Mouse (Mus musculus) heart, embryonic 16.5 days (tissue): Measurements from ENCODE around the gene Palld. TPM values are rescaled to one million over a fixed set of nuclear protein-coding genes. Genes with fewer than 3 reads are reported as not detected.

Experiments
- ATAC-seq: fragments of 200-750 bp; cut with Nextera tagmentation; replicated peaks from 2 replicates; pipeline ENCODE4 v1.8.0; 2017; ENCODE audit warnings: moderate number of reproducible peaks; ENCODE audit not compliant: insufficient read depth, low FRiP score; ENCODE audit errors: extremely low read depth
- H3K27ac ChIP-seq: fragments of 300-500 bp; sonication (generic); 2 replicates; pipeline ENCODE4 v1.5.1; 2014; ENCODE audit warnings: mild to moderate bottlenecking, low read length, control low read depth, moderate library complexity
- H3K27me3 ChIP-seq: fragments of 300-500 bp; sonication (generic); 2 replicates; pipeline ENCODE4 v1.6.1; 2014; ENCODE audit warnings: low read length, mixed read lengths; ENCODE audit not compliant: control insufficient read depth, insufficient read depth
- H3K36me3 ChIP-seq: fragments of 300-500 bp; sonication (generic); 2 replicates; pipeline ENCODE4 v1.6.1; 2014; ENCODE audit not compliant: control insufficient read depth, insufficient read depth
- H3K4me1 ChIP-seq: fragments of 300-500 bp; sonication (generic); 2 replicates; pipeline ENCODE4 v1.6.1; 2014; ENCODE audit warnings: low read length, mixed read lengths; ENCODE audit not compliant: control insufficient read depth, insufficient read depth
- H3K4me2 ChIP-seq: fragments of 300-500 bp; sonication (generic); 2 replicates; pipeline ENCODE4 v1.6.1; 2014; ENCODE audit warnings: low read depth, mild to moderate bottlenecking, control low read depth, low read length
- H3K4me3 ChIP-seq: fragments of 300-500 bp; sonication (generic); 2 replicates; pipeline ENCODE4 v1.5.1; 2014; ENCODE audit warnings: mild to moderate bottlenecking, control low read depth, low read length
- H3K9ac ChIP-seq: fragments of 300-500 bp; sonication (generic); 2 replicates; pipeline ENCODE4 v1.6.1; 2014; ENCODE audit warnings: low read length, control low read depth
- H3K9me3 ChIP-seq: fragments of 300-500 bp; sonication (generic); replicated peaks from 2 replicates; pipeline ENCODE4 v1.6.1; 2016; ENCODE audit warnings: low read length; ENCODE audit not compliant: control insufficient read depth
- WGBS: fragments of 180-500 bp; shearing (Covaris S2); extraction: QIAGEN DNeasy Blood & Tissue Kit; methylation state at CpG from one replicate; pipeline ENCODE4 v1.1.7; 2014; 5-methylcytosine and 5-hydroxymethylcytosine counted together
- polyA plus RNA-seq: library from polyadenylated mRNA; unstranded; fragments of >200 nt; fragmentation: Nextera tagmentation; extraction: Ambion mirVana; gene quantifications from 2 replicates; pipeline ENCODE4 v1.2.1, GENCODE M21; 2015

Palld gene
- polyA plus RNA-seq, 1 experiment from 2014 or later, result 190 TPM

DNA sequence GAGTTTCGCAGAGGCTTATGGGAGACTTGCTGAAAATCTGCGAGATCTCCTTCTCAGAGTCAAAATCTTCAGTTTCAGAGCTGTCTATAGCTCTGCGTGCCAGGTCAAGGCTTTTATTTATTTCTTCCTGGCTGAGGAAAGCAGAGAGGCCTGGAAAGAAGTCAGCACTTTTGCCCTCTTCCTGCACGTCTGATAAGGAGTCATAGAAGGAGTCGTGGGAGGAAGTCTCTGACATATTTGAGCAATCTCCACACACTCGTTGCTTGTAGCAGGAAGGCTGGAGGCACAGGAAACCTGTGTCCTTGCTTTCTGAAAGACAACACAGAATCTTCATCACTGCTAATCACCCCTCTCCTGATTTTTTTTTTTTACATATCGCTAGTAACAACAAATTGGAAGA lies 24.9 kb downstream of the Palld start:
- H3K36me3 ChIP-seq, result peaks cover 13% of the 10 kb centered on the region
- WGBS, result 35% methylated on average over 7 of the region's 7 CpGs

DNA sequence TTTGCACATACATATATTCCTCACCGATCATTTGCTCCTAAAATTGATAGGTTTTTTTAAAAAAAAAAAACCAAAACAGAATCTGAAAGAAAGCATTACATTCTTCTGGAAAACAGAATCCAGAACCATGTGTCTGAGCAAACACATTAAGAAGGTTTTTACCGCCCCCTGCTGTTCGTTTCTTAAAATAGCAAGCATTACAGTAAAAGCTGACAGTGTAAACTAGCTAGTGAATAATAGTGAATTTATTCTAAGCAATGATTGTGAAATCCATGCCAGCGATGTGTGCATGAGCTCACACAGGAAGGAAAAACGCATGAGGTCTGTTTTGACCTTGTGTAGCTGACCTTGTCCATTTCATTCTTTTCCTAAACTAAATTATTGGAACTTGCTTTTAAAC lies 27.2 kb downstream of the Palld start:
- Histone ChIP-seq H3K4me2 (no peak overlapping the region), H3K36me3 (peaks cover 13% of the 10 kb centered on the region)
- ATAC-seq, result no peak

More for the DNA sequence above, 24.9 kb downstream of the Palld start:
- Histone ChIP-seq H3K9ac (no peak overlapping the region), H3K4me3 (no peak overlapping the region), H3K9me3 (no peaks in the 10 kb centered on the region), H3K4me2 (peak overlapping the region; percentile 33), H3K27ac (0 out of 2 replicates have a peak overlapping the region, but pooled peaks have one; percentile 27), H3K4me1 (peaks cover 18% of the 10 kb centered on the region), H3K27me3 (no peaks in the 10 kb centered on the region)
- no peak for ATAC-seq

DNA sequence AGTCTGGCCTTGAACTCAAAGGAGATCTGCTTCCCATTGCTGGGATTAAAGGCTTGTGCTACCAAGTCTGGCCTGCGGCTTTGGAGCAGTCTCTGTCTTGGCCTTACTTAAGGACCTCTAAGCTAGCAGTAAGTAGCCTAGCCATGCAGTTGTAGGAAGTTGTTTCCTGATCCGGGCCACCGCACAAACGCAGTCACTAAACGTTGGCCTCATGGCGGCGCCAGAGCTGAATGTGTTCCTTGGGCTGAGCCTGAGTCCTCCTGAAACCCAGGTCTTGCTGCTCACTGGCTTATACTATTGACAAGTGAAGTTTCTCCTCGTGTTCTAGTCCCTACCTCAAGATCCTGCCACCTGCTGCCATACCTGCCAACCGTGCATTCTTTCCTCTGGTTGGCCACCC lies 28.5 kb downstream of the Palld start:
- ATAC-seq, result no peak
- Histone ChIP-seq H3K4me1 (peaks cover 15% of the 10 kb centered on the region), H3K9me3 (no peaks in the 10 kb centered on the region), H3K9ac (no peak overlapping the region), H3K27me3 (no peaks in the 10 kb centered on the region), H3K4me2 (no peak overlapping the region), H3K27ac (no peak overlapping the region), H3K4me3 (no peak overlapping the region), H3K36me3 (peaks cover 13% of the 10 kb centered on the region)
- 44% methylated on average over 9 of the region's 9 CpGs for WGBS

More for the DNA sequence above, 27.2 kb downstream of the Palld start:
- 9% methylated on average over 5 of the region's 5 CpGs for WGBS
- H3K4me3 ChIP-seq, result no peak overlapping the region
- H3K9me3 ChIP-seq, result no peaks in the 10 kb centered on the region
- no peaks in the 10 kb centered on the region for H3K27me3 ChIP-seq
- H3K27ac ChIP-seq, result no peak overlapping the region
- no peak overlapping the region for H3K9ac ChIP-seq
- H3K4me1 ChIP-seq, result peaks cover 15% of the 10 kb centered on the region

DNA sequence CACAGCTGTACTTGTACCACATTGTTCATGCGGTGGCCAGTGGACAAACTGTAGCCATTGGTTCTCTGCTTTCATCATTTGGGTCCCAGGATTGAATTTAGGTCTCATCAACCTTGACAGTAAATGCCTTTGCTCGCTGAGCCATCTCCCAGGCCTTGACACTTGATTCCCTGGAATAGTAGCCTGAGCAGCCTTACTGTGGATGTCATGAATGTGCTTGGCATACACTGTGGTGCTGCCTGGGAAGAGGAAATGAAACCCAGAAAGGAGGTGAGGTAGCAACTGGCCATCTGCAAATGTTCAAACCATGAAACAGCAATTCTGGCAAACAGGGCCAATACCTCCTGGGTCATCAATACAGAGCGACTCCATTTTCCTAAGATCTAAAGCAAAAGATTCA lies 34.0 kb downstream of the Palld start:
- no peak for ATAC-seq
- WGBS, result 91% methylated on average over 3 of the region's 3 CpGs

DNA sequence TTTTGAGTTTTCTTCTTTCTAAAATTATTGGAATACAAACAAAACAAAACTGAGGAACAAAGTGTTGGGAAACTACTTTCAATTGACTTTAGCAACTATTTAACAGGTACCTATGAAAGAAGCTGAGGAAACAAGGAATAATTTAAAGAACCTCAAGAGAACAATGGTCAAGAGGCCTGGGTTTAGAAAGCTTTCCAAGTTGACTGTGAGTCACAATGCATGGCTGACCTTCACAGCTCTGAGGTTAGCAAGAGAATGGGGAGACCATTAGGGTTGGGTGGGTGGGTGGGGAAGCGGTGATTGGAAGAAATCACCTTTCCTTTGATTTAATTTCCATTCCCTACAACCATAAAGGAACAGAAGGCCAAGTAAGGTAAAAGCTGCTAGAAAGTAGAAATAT lies 35.6 kb downstream of the Palld start:
- Histone ChIP-seq H3K4me1 (peaks cover 7% of the 10 kb centered on the region; the same call in 1 of the 2 replicates), H3K9ac (no peak overlapping the region), H3K4me2 (no peak overlapping the region), H3K4me3 (no peak overlapping the region), H3K27me3 (no peaks in the 10 kb centered on the region), H3K36me3 (peaks cover 4% of the 10 kb centered on the region), H3K9me3 (no peaks in the 10 kb centered on the region), H3K27ac (no peak overlapping the region)
- no peak for ATAC-seq
- 94% methylated on average over 1 of the region's 1 CpGs for WGBS

More for the DNA sequence above, 34.0 kb downstream of the Palld start:
- Histone ChIP-seq H3K4me2 (no peak overlapping the region), H3K36me3 (peaks cover 4% of the 10 kb centered on the region), H3K9me3 (no peaks in the 10 kb centered on the region), H3K4me3 (no peak overlapping the region), H3K27me3 (no peaks in the 10 kb centered on the region), H3K27ac (no peak overlapping the region), H3K9ac (no peak overlapping the region), H3K4me1 (peaks cover 7% of the 10 kb centered on the region; the same call in 1 of the 2 replicates)

DNA sequence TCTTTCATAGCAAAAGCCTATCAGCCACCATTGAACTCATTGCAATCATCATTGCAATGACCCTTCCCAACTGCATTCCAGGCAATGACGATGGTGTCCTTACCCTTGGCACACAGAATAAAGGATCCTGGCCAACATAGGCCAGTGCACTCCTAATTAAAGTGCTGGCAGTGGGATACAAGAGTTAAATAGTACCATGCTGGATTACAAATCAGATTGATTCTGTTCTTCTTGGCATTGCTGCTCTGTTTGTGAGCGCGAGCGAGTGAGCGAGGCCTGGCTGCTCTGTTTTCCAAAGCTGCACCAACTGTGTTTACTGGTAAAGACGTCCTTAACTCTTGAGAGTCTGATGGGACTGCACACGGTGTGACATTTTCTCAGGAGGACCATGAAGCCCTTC lies 37.1 kb downstream of the Palld start:
- Histone ChIP-seq H3K27me3 (no peaks in the 10 kb centered on the region), H3K36me3 (no peaks in the 10 kb centered on the region), H3K9ac (no peak overlapping the region), H3K4me2 (no peak overlapping the region), H3K9me3 (no peaks in the 10 kb centered on the region), H3K27ac (no peak overlapping the region), H3K4me1 (peaks cover 7% of the 10 kb centered on the region; the same call in 1 of the 2 replicates), H3K4me3 (no peak overlapping the region)
- ATAC-seq, result no peak
- WGBS, result 76% methylated on average over 7 of the region's 7 CpGs

DNA sequence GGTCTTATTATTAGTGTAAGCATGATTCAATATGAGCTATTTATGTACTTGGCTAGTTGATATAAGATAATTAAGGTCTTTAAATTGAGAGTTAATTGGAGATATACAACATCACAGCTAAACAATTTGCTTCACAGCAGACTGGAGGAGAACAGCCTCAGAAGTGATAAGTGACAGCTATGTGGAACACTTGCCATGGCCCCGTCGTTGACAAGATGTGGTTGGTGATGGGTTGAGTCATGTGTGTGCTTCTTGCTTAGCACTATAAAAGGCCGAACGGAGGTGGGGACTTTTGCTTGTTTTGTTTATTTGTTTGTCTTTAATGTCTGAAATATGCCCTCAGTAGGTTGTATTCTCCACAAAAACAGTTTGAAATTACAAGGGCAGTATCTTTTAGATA lies 51.2 kb downstream of the Palld start:
- Histone ChIP-seq H3K4me2 (peak overlapping the region; percentile 33; the same call in 1 of the 2 replicates), H3K4me1 (peaks cover 36% of the 10 kb centered on the region), H3K27ac (peak overlapping the region; percentile 56), H3K36me3 (no peaks in the 10 kb centered on the region), H3K27me3 (no peaks in the 10 kb centered on the region), H3K9me3 (peaks cover 3% of the 10 kb centered on the region; the same call in 1 of the 2 replicates), H3K4me3 (no peak overlapping the region), H3K9ac (no peak overlapping the region)
- WGBS, result 43% methylated on average over 4 of the region's 4 CpGs
- ATAC-seq, result peak; percentile 69; the same call in 1 of the 2 replicates

DNA sequence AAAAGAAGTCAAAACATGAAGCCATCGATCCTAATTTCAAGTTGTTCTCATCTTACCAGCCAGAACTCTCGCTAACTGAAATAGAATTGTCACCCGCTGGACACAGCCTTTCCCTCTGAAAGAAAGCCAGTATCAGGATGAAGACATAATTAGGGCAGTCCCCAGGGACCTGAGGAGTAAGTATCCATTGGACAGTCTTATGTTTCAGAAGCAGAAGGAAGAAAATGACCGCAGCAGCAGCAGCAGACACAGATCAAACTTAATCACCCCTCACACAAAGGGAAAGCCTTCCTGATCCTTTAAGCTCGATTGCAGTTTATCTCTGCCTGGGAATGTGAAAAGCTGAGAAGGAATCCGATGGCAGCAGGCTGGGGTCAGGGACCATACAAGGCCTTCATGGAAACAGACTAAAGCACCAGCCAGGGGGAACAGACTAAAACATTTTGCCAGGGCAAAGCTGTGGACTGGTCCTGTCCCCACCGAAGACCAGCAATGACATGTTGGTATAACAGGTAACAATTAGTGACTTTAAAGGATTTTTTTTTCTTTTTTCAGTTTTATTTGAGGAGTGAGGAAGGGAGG lies 53.8 kb downstream of the Palld start:
- peaks cover 4% of the 10 kb centered on the region; the same call in 1 of the 2 replicates for H3K9me3 ChIP-seq
- H3K4me3 ChIP-seq, result no peak overlapping the region
- no peaks in the 10 kb centered on the region for H3K36me3 ChIP-seq
- H3K9ac ChIP-seq, result 0 out of 2 replicates have a peak overlapping the region, but pooled peaks have one; percentile 15
- no peak overlapping the region for H3K4me2 ChIP-seq
- H3K4me1 ChIP-seq, result peaks cover 49% of the 10 kb centered on the region
- 36% methylated on average over 7 of the region's 7 CpGs for WGBS
- peak overlapping the region; percentile 41 for H3K27ac ChIP-seq
- H3K27me3 ChIP-seq, result no peaks in the 10 kb centered on the region
- no peak for ATAC-seq

DNA sequence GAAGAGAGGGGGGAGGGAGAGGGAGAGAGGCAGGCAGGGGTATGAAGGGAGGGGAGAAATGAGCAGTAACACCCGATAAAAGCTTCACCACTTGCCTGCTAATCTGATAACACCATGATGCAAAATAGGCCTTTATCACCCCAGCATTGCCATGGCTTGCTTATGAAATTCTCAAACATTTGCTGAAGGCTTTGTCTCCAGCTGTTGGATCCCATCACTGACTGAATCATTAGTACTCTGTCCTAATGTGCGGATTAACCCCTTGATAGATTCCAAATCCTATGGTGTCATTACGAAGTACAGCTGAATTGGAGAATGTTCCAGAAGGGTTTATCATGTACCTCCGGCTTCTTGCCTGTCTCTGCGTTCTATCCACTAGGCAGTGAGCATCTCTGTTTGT lies 55.0 kb downstream of the Palld start:
- Histone ChIP-seq H3K36me3 (no peaks in the 10 kb centered on the region), H3K9ac (no peak overlapping the region), H3K4me1 (peaks cover 50% of the 10 kb centered on the region), H3K4me2 (no peak overlapping the region), H3K27ac (no peak overlapping the region), H3K9me3 (peaks cover 4% of the 10 kb centered on the region; the same call in 1 of the 2 replicates), H3K27me3 (no peaks in the 10 kb centered on the region), H3K4me3 (no peak overlapping the region)
- ATAC-seq, result no peak
- WGBS, result 55% methylated on average over 5 of the region's 5 CpGs
